Mouse (Mus musculus) MEL (cell line): Measurements from ENCODE around the gene Dpf2. TPM values are rescaled to one million over a fixed set of nuclear protein-coding genes. Genes with fewer than 3 reads are reported as not detected.

Source experiments
- DNase-seq: peaks from one replicate; pipeline ENCODE4 v3.0.0; 2011; ENCODE audit warnings: low read depth, low spot score
- H3K27ac ChIP-seq: 2 replicates; pipeline ENCODE4 v1.5.1; 2012; ENCODE audit warnings: low read depth, mild to moderate bottlenecking, control low read depth, low read length, moderate library complexity; ENCODE audit not compliant: control insufficient read depth
- H3K27me3 ChIP-seq, 2 experiments: fragments of 150-350 bp in 1 of 2; sonication (generic) in 1 of 2; 2 replicates each; pipeline ENCODE4 v1.6.1; 2012; ENCODE audit warnings: low read length in 2 of 2, mild to moderate bottlenecking in 2 of 2, improper control_type of control experiment in 1 of 2, moderate library complexity in 1 of 2; ENCODE audit not compliant: insufficient read depth in 2 of 2, control insufficient read depth in 1 of 2
- H3K36me3 ChIP-seq, 2 experiments: 2 replicates each; pipeline ENCODE4 v1.6.1; 2012 to 2014; ENCODE audit warnings: low read length in 2 of 2, improper control_type of control experiment in 1 of 2, inconsistent platforms in 1 of 2, mild to moderate bottlenecking in 1 of 2; ENCODE audit not compliant: insufficient read depth in 2 of 2, control insufficient read depth in 1 of 2
- H3K4me1 ChIP-seq, 2 experiments: fragments of 150-350 bp in 1 of 2; sonication (generic) in 1 of 2; 2 replicates each; pipeline ENCODE4 v1.6.1; 2012; ENCODE audit warnings: low read length in 2 of 2, improper control_type of control experiment in 1 of 2, mild to moderate bottlenecking in 1 of 2; ENCODE audit not compliant: insufficient read depth in 2 of 2, control insufficient read depth in 1 of 2
- H3K4me3 ChIP-seq, 2 experiments: fragments of 150-350 bp in 1 of 2; sonication (generic) in 1 of 2; 2 replicates each; pipeline ENCODE4 v1.5.1; 2012; ENCODE audit warnings: low read depth in 2 of 2, low read length in 2 of 2, mild to moderate bottlenecking in 2 of 2, moderate library complexity in 2 of 2, control low read depth in 1 of 2, improper control_type of control experiment in 1 of 2; ENCODE audit not compliant: control insufficient read depth in 1 of 2, insufficient read depth in 1 of 2
- H3K79me2 ChIP-seq: 2 replicates; pipeline ENCODE4 v1.6.1; 2012; ENCODE audit warnings: mild to moderate bottlenecking, low read length, moderate library complexity; ENCODE audit not compliant: control insufficient read depth, poor library complexity, insufficient read depth
- H3K9ac ChIP-seq: 2 replicates; pipeline ENCODE4 v1.6.1; 2012; ENCODE audit warnings: low read depth, mild to moderate bottlenecking, control low read depth, low read length, moderate library complexity; ENCODE audit not compliant: control insufficient read depth, poor library complexity, severe bottlenecking
- H3K9me3 ChIP-seq: fragments of 150-350 bp; sonication (generic); replicated peaks from 2 replicates; pipeline ENCODE4 v1.6.1; 2012; ENCODE audit warnings: mild to moderate bottlenecking, low read length, improper control_type of control experiment, moderate library complexity; ENCODE audit not compliant: insufficient read depth
- CTCF ChIP-seq, 3 experiments: IDR thresholded peaks in 2 of 3; conservative IDR thresholded peaks in 1 of 3; 2 replicates each; pipeline ENCODE4 v1.5.1; 2011 to 2012; ENCODE audit warnings: low read length in 3 of 3, low read depth in 2 of 3, mild to moderate bottlenecking in 2 of 3, improper control_type of control experiment in 1 of 3, inconsistent platforms in 1 of 3, mixed read lengths in 1 of 3, moderate library complexity in 1 of 3; ENCODE audit not compliant: control insufficient read depth in 1 of 3, insufficient read depth in 1 of 3, poor library complexity in 1 of 3, severe bottlenecking in 1 of 3
- ELF1 ChIP-seq: IDR thresholded peaks from 2 replicates; pipeline ENCODE4 v1.6.1; 2014; ENCODE audit warnings: low read depth, mild to moderate bottlenecking, inconsistent platforms, low read length, improper control_type of control experiment, moderate library complexity
- ETS1 ChIP-seq: IDR thresholded peaks from 2 replicates; pipeline ENCODE4 v1.6.1; 2012; ENCODE audit warnings: low read depth, mild to moderate bottlenecking, inconsistent platforms, low read length, improper control_type of control experiment, moderate library complexity
- GABPA ChIP-seq: IDR thresholded peaks from 2 replicates; pipeline ENCODE4 v1.6.1; 2012; ENCODE audit warnings: low read depth, mild to moderate bottlenecking, inconsistent platforms, low read length, improper control_type of control experiment, moderate library complexity
- GATA1 ChIP-seq: IDR thresholded peaks from 2 replicates; pipeline ENCODE4 v1.6.1; 2011; ENCODE audit warnings: low read depth, low read length, improper control_type of control experiment
- HCFC1 ChIP-seq: IDR thresholded peaks from 2 replicates; pipeline ENCODE4 v1.6.1; 2012; ENCODE audit warnings: low read depth, mild to moderate bottlenecking, inconsistent platforms, low read length, improper control_type of control experiment, moderate library complexity
- MAX ChIP-seq: IDR thresholded peaks from 2 replicates; pipeline ENCODE4 v1.6.1; 2011; ENCODE audit warnings: low read length, improper control_type of control experiment
- MAZ ChIP-seq: IDR thresholded peaks from 2 replicates; pipeline ENCODE4 v1.6.1; 2012; ENCODE audit warnings: low read depth, mild to moderate bottlenecking, inconsistent platforms, low read length, improper control_type of control experiment
- MEF2A ChIP-seq: IDR thresholded peaks from 2 replicates; pipeline ENCODE4 v1.6.1; 2014; ENCODE audit warnings: low read depth, mild to moderate bottlenecking, inconsistent platforms, low read length, improper control_type of control experiment; ENCODE audit not compliant: poor library complexity, insufficient replicate concordance, severe bottlenecking; ENCODE audit errors: extremely low read depth
- MYB ChIP-seq: IDR thresholded peaks from 2 replicates; pipeline ENCODE4 v1.6.1; 2011; ENCODE audit warnings: mild to moderate bottlenecking, low read depth, low read length, improper control_type of control experiment
- MYC ChIP-seq: IDR thresholded peaks from 2 replicates; pipeline ENCODE4 v1.6.1; 2011; ENCODE audit warnings: low read depth, mild to moderate bottlenecking, low read length, improper control_type of control experiment, moderate library complexity
- NELFE ChIP-seq: IDR thresholded peaks from 2 replicates; pipeline ENCODE4 v1.6.1; 2011; ENCODE audit warnings: low read depth, low read length, improper control_type of control experiment
- POLR2A ChIP-seq, 2 experiments: IDR thresholded peaks; 2 replicates each; pipeline ENCODE4 v1.6.1; 2011 to 2012; ENCODE audit warnings: low read length in 2 of 2, mild to moderate bottlenecking in 2 of 2, control low read depth in 1 of 2, improper control_type of control experiment in 1 of 2, low read depth in 1 of 2, moderate library complexity in 1 of 2; ENCODE audit not compliant: control insufficient read depth in 1 of 2, insufficient read depth in 1 of 2, poor library complexity in 1 of 2
- POLR2AphosphoS5 ChIP-seq: IDR thresholded peaks from 2 replicates; pipeline ENCODE4 v1.6.1; 2012; ENCODE audit warnings: low read depth, borderline replicate concordance, mild to moderate bottlenecking, inconsistent platforms, low read length, moderate library complexity, mixed read lengths
- RAD21 ChIP-seq: IDR thresholded peaks from 2 replicates; pipeline ENCODE4 v1.6.1; 2011; ENCODE audit warnings: mild to moderate bottlenecking, low read depth, low read length, improper control_type of control experiment
- SIN3A ChIP-seq: IDR thresholded peaks from 2 replicates; pipeline ENCODE4 v1.6.1; 2012; ENCODE audit warnings: low read length, improper control_type of control experiment, inconsistent platforms
- SMC3 ChIP-seq: IDR thresholded peaks from 2 replicates; pipeline ENCODE4 v1.6.1; 2011; ENCODE audit warnings: low read depth, low read length, improper control_type of control experiment
- TAL1 ChIP-seq: IDR thresholded peaks from 2 replicates; pipeline ENCODE4 v1.6.1; 2012; ENCODE audit warnings: mild to moderate bottlenecking, inconsistent platforms, low read length, moderate library complexity, mixed read lengths
- UBTF ChIP-seq: IDR thresholded peaks from 2 replicates; pipeline ENCODE4 v1.6.1; 2012; ENCODE audit warnings: low read depth, mild to moderate bottlenecking, inconsistent platforms, low read length, improper control_type of control experiment, moderate library complexity, borderline replicate concordance; ENCODE audit not compliant: insufficient read depth
- USF1 ChIP-seq: IDR thresholded peaks from 2 replicates; pipeline ENCODE4 v1.6.1; 2014; ENCODE audit warnings: low read depth, mild to moderate bottlenecking, inconsistent platforms, low read length, improper control_type of control experiment, moderate library complexity
- USF2 ChIP-seq, 2 experiments: IDR thresholded peaks; 2 replicates each; pipeline ENCODE4 v1.6.1; 2011 to 2012; ENCODE audit warnings: improper control_type of control experiment in 2 of 2, low read length in 2 of 2, borderline replicate concordance in 1 of 2, inconsistent platforms in 1 of 2, low read depth in 1 of 2, mild to moderate bottlenecking in 1 of 2; ENCODE audit not compliant: insufficient read depth in 1 of 2
- ZC3H11A ChIP-seq: IDR thresholded peaks from 2 replicates; pipeline ENCODE4 v1.6.1; 2012; ENCODE audit warnings: low read depth, mild to moderate bottlenecking, inconsistent platforms, low read length, improper control_type of control experiment
- polyA plus RNA-seq, 2 experiments: library from polyadenylated mRNA; stranded (reverse) in 1 of 2; unstranded in 1 of 2; fragments of >175 nt in 1 of 2; fragments of >200 nt in 1 of 2; gene quantifications; 2 replicates each; pipeline versions ENCODE4 v1.2.1 to v1.2.4; 2012; ENCODE audit warnings: low replicate concordance in 2 of 2, low read depth in 1 of 2; ENCODE audit not compliant: insufficient read length in 2 of 2, insufficient read depth in 1 of 2, missing spikeins in 1 of 2
- total RNA-seq: library from RNA; depleted of rRNA; stranded (reverse); fragments of 300-350 nt; gene quantifications from 2 replicates; pipeline ENCODE4 v1.2.3, GENCODE M21; 2012

Gene Dpf2
- total and polyA plus RNA-seq, 3 experiments: 58.6 to 166 (median 133) TPM

DNA sequence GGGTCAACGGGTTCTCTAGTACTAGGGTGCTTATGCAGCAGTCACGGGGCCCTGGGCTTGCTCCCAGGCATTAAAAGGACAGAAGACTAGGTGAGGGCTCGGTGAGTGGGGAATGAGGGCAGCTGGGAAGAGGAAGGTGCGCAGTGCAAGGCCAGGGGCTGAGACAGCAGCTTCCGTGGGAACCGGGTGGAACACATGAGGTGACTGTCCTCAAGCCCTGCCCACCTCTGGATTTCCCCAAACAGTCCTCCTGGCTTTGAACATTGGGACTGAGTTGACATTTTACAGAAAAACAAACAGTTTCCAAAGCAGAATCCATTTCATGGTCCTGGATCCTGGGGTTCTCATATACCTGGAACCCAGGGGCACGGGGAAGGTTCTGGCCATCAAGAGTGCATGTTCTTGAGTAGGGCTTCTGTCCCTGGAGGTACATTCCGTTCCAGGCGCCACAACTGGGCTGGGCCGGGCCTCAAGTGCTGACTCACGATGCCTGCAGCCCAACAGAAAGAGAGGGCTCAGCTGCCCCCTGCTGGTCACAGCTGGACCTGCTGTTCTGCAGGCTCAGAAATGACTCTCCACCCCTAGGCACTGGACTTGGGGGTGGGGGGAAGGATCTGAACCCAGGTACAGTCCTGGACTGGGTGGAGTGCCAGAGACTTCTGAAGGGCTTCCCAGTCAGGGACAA is 62.8 kb downstream of the Dpf2 start (continued):
- TF ChIP-seq USF2 (IDR thresholded peaks at IDR 0.05; ENCODE audit: borderline replicate concordance in 1 of 2, insufficient read depth in 1 of 2, low read depth in 1 of 2, low read length in 2 of 2) (no peak), CTCF (IDR thresholded peaks at IDR 0.05 in 2 of 3, conservative IDR thresholded peaks at IDR 0.05 in 1 of 3; ENCODE audit: control insufficient read depth in 1 of 3, insufficient read depth in 1 of 3, low read depth in 2 of 3, low read length in 3 of 3, poor library complexity in 1 of 3, severe bottlenecking in 1 of 3) (peak; percentile 79 to 98 (median 96)), MAX (peak; percentile 26; the same call in 1 of the 2 replicates), ETS1 (0 out of 2 replicates have a peak, but pooled peaks have one; percentile 46), GABPA (peak; percentile 91), MAZ (peak; percentile 54; the same call in 1 of the 2 replicates), POLR2AphosphoS5 (no peak), HCFC1 (no peak), POLR2A (IDR thresholded peaks at IDR 0.05; ENCODE audit: control insufficient read depth in 1 of 2, insufficient read depth in 1 of 2, low read depth in 1 of 2, low read length in 2 of 2, poor library complexity in 1 of 2) (peak in 1 of 2 experiments; percentile 40; a peak in 1 of 4 replicates), USF1 (0 out of 2 replicates have a peak, but pooled peaks have one; percentile 24), ZC3H11A (peak; percentile 97), MYC (peak; percentile 60; the same call in 1 of the 2 replicates), MYB (no peak), UBTF (0 out of 2 replicates have a peak, but pooled peaks have one; percentile 30), ELF1 (no peak), MEF2A (no peak), RAD21 (peak; percentile 90), NELFE (0 out of 2 replicates have a peak, but pooled peaks have one; percentile 26)

DNA sequence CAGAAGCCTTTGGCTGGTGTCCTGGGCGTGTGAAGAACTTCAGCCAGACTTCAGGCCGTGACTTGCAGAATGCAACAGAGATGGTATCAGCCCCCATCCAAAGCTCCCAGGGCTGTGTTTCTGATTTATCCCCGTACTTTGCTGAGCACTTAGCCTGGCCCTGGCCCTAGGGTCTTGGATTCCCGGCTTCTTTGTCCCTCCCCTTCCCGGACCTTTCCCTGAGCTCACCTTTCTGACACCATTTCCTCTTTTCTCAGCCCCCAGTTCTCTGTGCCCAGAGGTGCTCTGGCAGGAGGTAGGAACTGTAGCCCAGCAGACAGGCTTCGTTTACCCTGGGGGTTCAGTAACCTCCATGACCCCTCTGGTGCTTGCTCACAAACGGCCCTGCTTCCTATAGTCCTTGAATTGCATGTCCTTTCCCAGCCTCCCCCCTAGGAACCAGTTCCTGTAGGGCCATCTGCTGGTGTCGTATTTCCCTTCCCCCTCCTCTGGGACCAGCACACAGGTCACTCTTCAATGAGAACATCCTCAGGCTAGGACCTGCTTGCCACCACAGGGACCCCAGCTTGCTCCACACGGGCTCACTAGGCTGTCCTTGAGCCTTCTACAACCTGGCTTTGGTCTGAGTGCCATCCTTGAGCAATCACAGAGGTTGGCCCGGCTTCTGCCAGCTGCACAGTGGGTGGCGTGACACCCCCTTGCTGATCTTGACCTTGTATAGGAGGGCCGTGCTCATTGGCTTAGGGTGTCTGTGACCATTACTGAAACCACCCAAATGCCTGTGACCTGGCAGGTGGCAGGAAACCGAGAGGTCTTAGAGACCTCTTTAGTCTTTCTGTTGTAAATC is 63.8 kb downstream of the Dpf2 start:
- Histone ChIP-seq H3K4me1 (peaks cover 12 to 41% of the 10 kb centered on the region in 2 experiments), H3K27me3 (no peaks in the 10 kb centered on the region), H3K79me2 (peaks cover 15% of the 10 kb centered on the region), H3K4me3 (peak overlapping the region; percentile 44), H3K9ac (peak overlapping the region; percentile 86), H3K9me3 (no peaks in the 10 kb centered on the region), H3K27ac (peak overlapping the region; percentile 96), H3K36me3 (peaks cover 0 to 27% of the 10 kb centered on the region in 2 experiments; a peak in 2 of 4 replicates)
- TF ChIP-seq SIN3A (no peak), NELFE (no peak; the same call in 1 of the 2 replicates), ETS1 (peak; percentile 32; the same call in 1 of the 2 replicates), TAL1 (no peak), SMC3 (peak; percentile 2; the same call in 1 of the 2 replicates), GATA1 (peak; percentile 70), POLR2A (IDR thresholded peaks at IDR 0.05; ENCODE audit: control insufficient read depth in 1 of 2, insufficient read depth in 1 of 2, low read depth in 1 of 2, low read length in 2 of 2, poor library complexity in 1 of 2) (0 out of 4 replicates have a peak, but pooled peaks of 1 of the 2 experiments have one; percentile 26), GABPA (0 out of 2 replicates have a peak, but pooled peaks have one; percentile 7)
- DNase-seq: peak; percentile 81
